25 mouse cellular contexts compared by ENCODE assay signal in the genomic region with DNA sequence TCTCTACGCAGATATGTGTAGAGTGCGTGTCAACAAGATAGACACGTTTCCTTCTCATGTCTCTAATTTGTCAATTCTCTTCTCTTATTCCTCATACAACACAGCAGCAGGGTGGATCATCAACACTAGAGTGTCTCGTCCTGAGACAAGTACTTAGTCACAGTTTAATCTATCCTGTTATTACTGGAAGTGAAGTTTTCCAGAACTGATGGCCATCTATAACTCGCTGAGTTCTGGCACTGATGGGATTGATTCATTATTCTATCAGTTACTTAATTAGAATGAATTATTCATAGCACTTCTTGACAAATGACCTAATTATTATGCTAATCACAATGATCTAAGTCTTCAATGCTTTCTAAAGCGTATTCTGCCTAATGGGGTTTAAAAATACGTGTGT. TPM values are rescaled to one million over a fixed set of nuclear protein-coding genes. Genes with fewer than 3 reads are reported as not detected.
DNase-seq lines count a peak whose midpoint lies in the region; ATAC-seq and TF ChIP-seq lines count a peak whose summit lies in the region.
"Had no signal": no experiment of that assay in that cellular context is flagged by ENCODE, and none has a peak within 500 bp of the region (broad histone marks: within the 10 kb centered on the region; RNA-seq: fewer than 3 reads in every experiment).

No protein-coding gene starts in this region.

- H3K27ac ChIP-seq in hindbrain, embryonic 12.5 days: no peak overlapping the region
- no peak overlapping the region for H3K27ac ChIP-seq in midbrain, embryonic 16.5 days (ENCODE audit: low read length)
- H3K27ac ChIP-seq: embryonic facial prominence, embryonic 12.5 days; limb, embryonic 15.5 days; liver, embryonic 15.5 days had no signal

- no peaks in the 10 kb centered on the region for H3K4me1 ChIP-seq in hindbrain, embryonic 12.5 days
- H3K4me1 ChIP-seq in midbrain, embryonic 16.5 days (ENCODE audit: control insufficient read depth, insufficient read depth, low read length): no peaks in the 10 kb centered on the region
- H3K4me1 ChIP-seq: embryonic facial prominence, embryonic 12.5 days; limb, embryonic 15.5 days; liver, embryonic 15.5 days had no signal

- no peak for TF ChIP-seq CTCF in brain, embryonic 14.5 days (IDR thresholded peaks at IDR 0.05; ENCODE audit: borderline replicate concordance, extremely low read depth, insufficient read depth, insufficient read length)

- no peak for TF ChIP-seq POLR2A in brain, embryonic 14.5 days (IDR thresholded peaks at IDR 0.05; ENCODE audit: borderline replicate concordance, extremely low read depth, insufficient read depth, insufficient read length, poor library complexity, severe bottlenecking)

- peak; percentile 73 for ATAC-seq in hindbrain, embryonic 12.5 days (ENCODE audit: low FRiP score)
- ATAC-seq in midbrain, embryonic 16.5 days: peak; percentile 21; the same call in 1 of the 2 replicates
- no peak for ATAC-seq in erythroid progenitor cell, adult 5-6 weeks (replicated peaks; ENCODE audit: low FRiP score, poor library complexity, severe bottlenecking)

- H3K9ac ChIP-seq in hindbrain, embryonic 12.5 days: no peak overlapping the region
- no peak overlapping the region for H3K9ac ChIP-seq in midbrain, embryonic 16.5 days (ENCODE audit: low read depth, low read length)
- H3K9ac ChIP-seq: embryonic facial prominence, embryonic 12.5 days; limb, embryonic 15.5 days; liver, embryonic 15.5 days had no signal

- no peak overlapping the region for H3K4me2 ChIP-seq in hindbrain, embryonic 12.5 days (replicated peaks)
- H3K4me2 ChIP-seq in midbrain, embryonic 16.5 days (ENCODE audit: low read length): no peak overlapping the region
- H3K4me2 ChIP-seq: embryonic facial prominence, embryonic 12.5 days; limb, embryonic 15.5 days; liver, embryonic 15.5 days had no signal

- no peaks in the 10 kb centered on the region for H3K36me3 ChIP-seq in hindbrain, embryonic 12.5 days
- no peaks in the 10 kb centered on the region for H3K36me3 ChIP-seq in midbrain, embryonic 16.5 days (ENCODE audit: control insufficient read depth, insufficient read depth, low read length)
- H3K36me3 ChIP-seq: embryonic facial prominence, embryonic 12.5 days; limb, embryonic 15.5 days; liver, embryonic 15.5 days had no signal

- H3K4me3 ChIP-seq in hindbrain, embryonic 12.5 days: no peak overlapping the region
- no peak overlapping the region for H3K4me3 ChIP-seq in midbrain, embryonic 16.5 days (ENCODE audit: low read depth, low read length)
- H3K4me3 ChIP-seq: embryonic facial prominence, embryonic 12.5 days; erythroblast, embryonic 14.5 days; limb, embryonic 15.5 days; liver, embryonic 15.5 days had no signal

- peak; percentile 16 for DNase-seq in Muller cell, postnatal 12 days (ENCODE audit: inconsistent ontology term)
- DNase-seq in brain, embryonic 14.5 days (ENCODE audit: low read depth): peak; percentile 67
- no peak for DNase-seq in testis, postnatal 14 days (ENCODE audit: low spot score)
- no peak for DNase-seq in adrenal gland, postnatal 10 days
- DNase-seq: adrenal gland, adult 8-10 months; cerebellum, adult 9-11 months; gastrocnemius, postnatal 36 days; kidney, adult 18-20 months; kidney, postnatal 14 days had no signal

- no peaks in the 10 kb centered on the region for H3K27me3 ChIP-seq in hindbrain, embryonic 12.5 days
- no peaks in the 10 kb centered on the region for H3K27me3 ChIP-seq in midbrain, embryonic 16.5 days (ENCODE audit: control insufficient read depth, insufficient read depth, low read depth, low read length)
- H3K27me3 ChIP-seq: embryonic facial prominence, embryonic 12.5 days; limb, embryonic 15.5 days; liver, embryonic 15.5 days had no signal

- no peaks in the 10 kb centered on the region for H3K9me3 ChIP-seq in hindbrain, embryonic 12.5 days (replicated peaks)
- H3K9me3 ChIP-seq in midbrain, embryonic 16.5 days (replicated peaks; ENCODE audit: control insufficient read depth, low read length, poor library complexity, severe bottlenecking): no peaks in the 10 kb centered on the region
- H3K9me3 ChIP-seq: embryonic facial prominence, embryonic 12.5 days; limb, embryonic 15.5 days; liver, embryonic 15.5 days had no signal

- WGBS in hindbrain, embryonic 12.5 days: 53% methylated on average over 7 of the region's 7 CpGs
- WGBS in midbrain, embryonic 16.5 days: 45% methylated on average over 7 of the region's 7 CpGs

RNA-seq across cellular contexts. Expression of a gene that starts 23.3 kb away (rescaled TPM):
- not detected in 2 replicates for polyA plus RNA-seq in brain, embryonic 14.5 days (2012; rRNA removed)
- polyA plus RNA-seq in hindbrain, embryonic 12.5 days (2016; fragmentation: Nextera tagmentation; extraction: Ambion mirVana): not detected in 2 replicates
- not detected in 2 replicates for polyA plus RNA-seq in midbrain, embryonic 16.5 days (2015; fragmentation: Nextera tagmentation; extraction: Ambion mirVana)
- total RNA-seq in erythroid progenitor cell, adult 5-6 weeks (2015; ENCODE audit: low replicate concordance): not detected in 2 replicates
- total RNA-seq in erythroid progenitor cell, adult 5-6 weeks (2017; ENCODE audit: low replicate concordance): not detected in 2 replicates
- not detected for total RNA-seq in adrenal gland, postnatal 10 days (2021)
- total RNA-seq: adrenal gland, adult 8-10 months; gastrocnemius, postnatal 36 days; layer of hippocampus, adult 8-10 months; left cerebral cortex, adult 18-20 months; left cerebral cortex, postnatal 36 days; neutrophil, adult 5-6 weeks had no signal
- polyA plus RNA-seq: embryonic facial prominence, embryonic 12.5 days; erythroblast, embryonic 14.5 days; heart, postnatal 0 days; limb, embryonic 15.5 days; liver, embryonic 15.5 days; lung, embryonic 16.5 days; stomach, embryonic 16.5 days; thymus, postnatal 0 days; urinary bladder, adult 2 months had no signal

RNA-seq across cellular contexts. Expression of a gene that starts 28.1 kb away (rescaled TPM):
- not detected in 2 replicates for polyA plus RNA-seq in brain, embryonic 14.5 days (2012; rRNA removed)
- polyA plus RNA-seq in hindbrain, embryonic 12.5 days (2016; fragmentation: Nextera tagmentation; extraction: Ambion mirVana): not detected in 2 replicates
- not detected in 2 replicates for polyA plus RNA-seq in midbrain, embryonic 16.5 days (2015; fragmentation: Nextera tagmentation; extraction: Ambion mirVana)
- total RNA-seq in erythroid progenitor cell, adult 5-6 weeks (2015; ENCODE audit: low replicate concordance): not detected in 2 replicates
- total RNA-seq in erythroid progenitor cell, adult 5-6 weeks (2017; ENCODE audit: low replicate concordance): not detected in 2 replicates
- total RNA-seq in adrenal gland, postnatal 10 days (2021): not detected
- total RNA-seq: adrenal gland, adult 8-10 months; gastrocnemius, postnatal 36 days; layer of hippocampus, adult 8-10 months; left cerebral cortex, adult 18-20 months; left cerebral cortex, postnatal 36 days; neutrophil, adult 5-6 weeks had no signal
- polyA plus RNA-seq: embryonic facial prominence, embryonic 12.5 days; erythroblast, embryonic 14.5 days; heart, postnatal 0 days; limb, embryonic 15.5 days; liver, embryonic 15.5 days; lung, embryonic 16.5 days; stomach, embryonic 16.5 days; thymus, postnatal 0 days; urinary bladder, adult 2 months had no signal

Comparison
In these comparisons a context has a peak if more than half of its experiments do, and no peak if none do; other contexts are left out.
1. DNase-seq: peak in Muller cell, postnatal 12 days (single experiment) and brain, embryonic 14.5 days (single experiment); none in testis, postnatal 14 days (single experiment) and adrenal gland, postnatal 10 days (single experiment).